Mouse (Mus musculus) layer of hippocampus, adult 2 months (tissue): ENCODE measurements around the gene Pi4ka. TPM values are rescaled to one million over a fixed set of nuclear protein-coding genes. Genes with fewer than 3 reads are reported as not detected.
"Not testable (repeated sequence)": the region's sequence is repeated elsewhere in the genome, so short reads cannot be mapped to it uniquely, and the experiment has no call there.

ENCODE experiments used
- DNase-seq, 2 experiments: peaks; one replicate each; pipeline ENCODE4 v3.0.0; 2022; ENCODE audit warnings: low spot score in 2 of 2
- H3K27ac ChIP-seq: fragments of 200-600 bp; 2 replicates; pipeline ENCODE4 v1.8.1; 2022
- H3K4me3 ChIP-seq: fragments of 200-600 bp; 2 replicates; pipeline ENCODE4 v1.8.1; 2022; ENCODE audit warnings: mild to moderate bottlenecking
- CTCF ChIP-seq: fragments of 200-600 bp; conservative IDR thresholded peaks from 2 replicates; pipeline ENCODE4 v1.8.1; 2022; ENCODE audit warnings: antibody characterized with exemption, mild to moderate bottlenecking, moderate library complexity
- total RNA-seq, 2 experiments: library from RNA; stranded (reverse); gene quantifications; 2 replicates each; pipeline ENCODE4 v1.2.3; 2021

Pi4ka gene
- total RNA-seq, 2 experiments from 2014 or later, result 275 to 301 TPM

DNA sequence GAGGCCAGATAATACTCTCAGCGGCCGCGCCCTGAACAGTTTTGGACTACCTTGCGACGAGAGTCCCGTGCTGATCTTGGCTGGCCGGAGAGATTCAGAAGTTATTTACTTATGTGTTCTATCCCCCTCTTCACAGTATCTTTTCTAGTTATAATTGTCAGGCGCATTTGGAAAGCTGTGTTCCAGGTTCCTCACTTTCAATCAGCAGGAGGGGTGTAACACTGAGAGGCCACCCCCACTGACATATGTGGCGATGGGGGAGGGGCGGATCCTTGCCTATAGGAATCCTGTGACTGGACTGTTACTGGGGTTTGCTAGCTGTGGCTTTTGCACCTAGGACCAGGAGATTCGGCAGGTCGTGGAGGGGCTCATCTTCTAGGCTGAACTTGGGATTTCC is 171.6 kb downstream of the Pi4ka start:
- Histone ChIP-seq H3K4me3 (peak overlapping the region; percentile 77), H3K27ac (peak overlapping the region; percentile 98)
- peak in 1 of 2 experiments; percentile 43 for DNase-seq

DNA sequence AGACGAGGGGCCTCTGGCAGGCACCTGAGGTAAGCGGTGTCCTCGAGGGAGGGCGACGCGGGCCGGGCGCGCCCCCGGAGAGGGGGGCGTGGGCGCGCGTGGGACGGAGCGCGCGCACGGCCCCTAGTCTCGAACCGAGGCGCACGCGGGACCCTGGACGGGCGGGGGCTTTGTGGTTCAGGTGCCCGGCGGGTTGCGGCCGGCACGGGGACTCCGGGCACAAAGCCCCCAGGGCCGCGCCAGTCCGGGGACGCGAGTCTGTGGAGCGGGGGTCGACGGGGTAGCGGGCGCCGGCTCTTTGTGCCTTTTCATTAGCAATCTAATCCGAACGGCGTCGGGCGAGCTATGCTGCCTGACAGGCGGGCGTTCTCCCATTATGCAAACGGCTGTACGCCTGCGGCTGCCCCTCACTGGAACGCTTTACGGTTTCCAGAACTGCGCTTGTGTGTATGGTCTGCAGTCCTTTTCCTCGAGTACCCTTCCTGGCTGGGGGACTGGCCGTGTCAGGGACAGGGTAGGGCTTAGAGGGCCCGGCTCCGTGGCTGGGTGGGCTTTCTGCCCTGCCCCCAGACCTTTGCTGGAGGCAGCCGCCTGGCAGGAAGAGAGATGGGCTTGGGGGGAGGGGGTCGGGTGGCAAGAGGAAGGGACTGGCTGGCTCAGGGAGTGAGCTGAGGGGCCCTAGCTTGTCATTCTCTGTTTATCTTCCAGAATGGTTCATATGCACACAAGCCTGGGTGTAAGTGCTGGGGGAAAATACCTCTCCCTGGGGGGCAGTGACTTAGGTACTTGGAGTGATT is 172.2 kb downstream of the Pi4ka start:
- no peak for DNase-seq
- H3K4me3 ChIP-seq, result peak overlapping the region; percentile 77
- peak overlapping the region; percentile 98 for H3K27ac ChIP-seq
- no peak for TF ChIP-seq CTCF

More for the DNA sequence above, 171.6 kb downstream of the Pi4ka start:
- TF ChIP-seq CTCF, result no peak

DNA sequence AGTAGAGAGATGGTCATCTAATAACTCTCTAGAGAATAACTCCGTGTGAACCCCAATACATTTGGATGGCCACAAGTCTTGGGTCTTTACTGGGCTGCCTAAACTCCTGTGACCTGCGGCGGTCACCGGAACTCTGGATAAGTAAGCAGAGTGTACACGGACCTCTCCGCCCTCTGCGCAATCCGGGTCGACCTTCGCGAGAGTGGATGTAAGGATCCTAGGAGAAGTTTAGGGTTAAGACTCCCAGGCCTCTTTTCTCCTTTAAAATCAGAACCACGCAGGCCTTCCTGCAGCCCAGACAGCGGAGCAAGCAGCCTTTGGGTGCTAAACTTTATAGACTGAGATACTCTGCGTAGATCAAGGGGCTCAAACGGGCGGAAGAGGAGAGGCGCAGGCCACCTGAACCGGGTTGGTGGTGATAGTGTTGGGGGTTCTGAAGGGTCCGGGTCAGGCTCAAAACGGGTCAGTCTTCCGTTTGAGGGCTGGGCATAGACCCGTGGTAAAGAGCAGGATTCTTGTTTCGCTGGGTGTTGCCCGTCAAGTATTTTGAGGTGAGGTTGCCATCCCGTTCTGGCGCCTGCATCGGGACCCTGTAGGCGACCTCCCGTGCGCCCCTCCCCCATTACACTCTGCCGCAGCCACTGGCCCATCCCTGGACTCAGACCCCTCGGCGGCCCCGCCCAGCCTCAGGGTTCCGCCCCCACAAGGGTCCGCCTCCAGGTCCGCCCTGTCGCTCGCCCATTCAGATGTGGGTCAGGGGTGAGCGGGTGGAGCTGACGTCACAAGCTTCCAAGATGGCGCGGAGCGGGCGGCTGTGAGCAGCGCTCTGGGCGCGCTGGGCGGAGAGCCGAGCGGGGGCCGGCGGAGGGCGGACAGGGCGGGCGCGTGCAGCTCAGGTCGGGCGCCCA is 173.1 kb downstream of the Pi4ka start, which contains the start of gene Hic2:
Gene Hic2, plus strand, starts transcription at position 779 of the 908 bp plus-strand sequence.
- no peak for TF ChIP-seq CTCF
- Histone ChIP-seq H3K4me3 (peak within 1 kb of the TSS; percentile 77), H3K27ac (peak within 1 kb of the TSS; percentile 98)
- peak; percentile 89 to 91 for DNase-seq

DNA sequence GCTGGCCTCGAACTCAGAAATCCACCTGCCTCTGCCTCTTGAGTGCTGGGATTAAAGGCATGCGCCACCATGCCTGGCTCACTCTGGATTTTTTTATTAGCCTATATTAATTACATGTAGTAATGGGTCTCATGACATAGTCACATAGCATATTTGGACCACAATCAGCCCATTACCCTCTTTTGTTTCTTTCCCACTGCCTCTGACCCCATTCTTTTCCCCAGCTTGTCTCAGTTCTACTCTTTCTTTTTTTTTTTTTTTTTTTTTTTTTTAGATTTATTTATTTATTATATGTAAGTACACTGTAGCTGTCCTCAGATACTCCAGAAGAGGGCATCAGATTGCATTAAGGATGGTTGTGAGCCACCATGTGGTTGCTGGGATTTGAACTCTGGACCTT is 174.6 kb downstream of the Pi4ka start:
- not testable (repeated sequence) for H3K27ac ChIP-seq, H3K4me3 ChIP-seq, DNase-seq

Other genes with a start within 250 kb of the Pi4ka start
- gene Ube2l3, start 203.7 kb downstream of the Pi4ka start, total RNA-seq, result 100 to 1,000 TPM; 133 to 139 TPM
- 1 to 10 TPM; 3.9 to 4.3 TPM for gene Rimbp3, start 197.7 kb downstream of the Pi4ka start, total RNA-seq
- 1 to 10 TPM; 5.2 to 5.5 TPM for gene Hic2, start 172.7 kb downstream of the Pi4ka start, total RNA-seq
- gene Tmem191c, start 130.2 kb downstream of the Pi4ka start, total RNA-seq, result 100 to 1,000 TPM in 1 of 2 experiments, 10 to 100 TPM in 1; 98.5 to 116 TPM
- 1 to 10 TPM in 1 of 2 experiments, under 1 TPM in 1; 0.79 to 1.4 TPM for gene Serpind1, start 74.9 kb downstream of the Pi4ka start, total RNA-seq
- gene Snap29, start 328 bp downstream of the Pi4ka start, total RNA-seq, result 10 to 100 TPM; 19.4 to 20.6 TPM
- 10 to 100 TPM; 33.5 to 37.4 TPM for gene Crkl, start 45.7 kb upstream of the Pi4ka start, total RNA-seq
- gene Aifm3, start 83.3 kb upstream of the Pi4ka start, total RNA-seq, result 100 to 1,000 TPM; 112 to 116 TPM
- gene Lztr1, start 102.4 kb upstream of the Pi4ka start, total RNA-seq, result 100 to 1,000 TPM; 186 to 201 TPM
- gene Thap7, start 124.8 kb upstream of the Pi4ka start, total RNA-seq, result 10 to 100 TPM; 42.3 to 45.4 TPM
- gene Lrrc74b, start 154.9 kb upstream of the Pi4ka start, total RNA-seq, result under 1 TPM; 0.36 to 0.56 TPM
- 1 to 10 TPM in 1 of 2 experiments, under 1 TPM in 1; 0.95 to 1.4 TPM for gene P2rx6, start 155.6 kb upstream of the Pi4ka start, total RNA-seq
- 100 to 1,000 TPM; 102 to 105 TPM for gene Slc7a4, start 176.9 kb upstream of the Pi4ka start, total RNA-seq
- 10 to 100 TPM; 49.2 to 59.7 TPM for gene Smpd4, start 213.0 kb upstream of the Pi4ka start, total RNA-seq
- 10 to 100 TPM; 38.1 to 54.2 TPM for gene Ccdc74a, start 240.2 kb upstream of the Pi4ka start, total RNA-seq